Mouse (Mus musculus): ENCODE data around the gene Gstcd. TPM values are rescaled to one million over a fixed set of nuclear protein-coding genes. Genes with fewer than 3 reads are reported as not detected.
A peak's percentile ranks its signal among the peaks of the same experiment; 100 is the strongest.

Gene Gstcd
- polyA plus RNA-seq, 2 experiments: 8.0 to 15.1 TPM

DNA sequence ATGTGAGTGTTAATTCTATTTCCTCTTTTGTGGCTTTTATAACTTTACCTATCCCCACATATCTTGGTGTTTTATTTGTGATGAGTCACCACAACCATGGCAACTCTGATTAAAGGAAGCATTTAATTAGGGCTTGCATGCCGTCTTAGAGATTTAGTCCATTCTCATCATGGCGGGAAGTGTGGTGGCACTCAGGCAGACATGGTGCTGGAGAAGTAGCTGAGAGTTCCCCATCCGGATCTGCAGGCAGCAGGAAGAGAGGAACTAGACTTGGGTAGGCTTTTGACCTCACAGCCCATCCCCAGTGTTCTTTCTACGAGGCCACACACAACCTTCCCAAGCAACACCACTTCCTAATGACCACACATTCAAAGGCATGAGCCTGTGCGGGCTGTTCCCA is 125.6 kb downstream of the Gstcd start:
- ATAC-seq (ENCODE audit: low FRiP score, low read depth) (no peak), DNase-seq (ENCODE audit: low spot score) (no peak)
- no peaks in the 10 kb centered on the region for H3K9me3 ChIP-seq (ENCODE audit: control insufficient read depth, low read length)
- H3K27ac ChIP-seq (replicated peaks; ENCODE audit: low read depth, low read length): no peak overlapping the region
- H3K4me3 ChIP-seq (replicated peaks; ENCODE audit: low read length): no peak overlapping the region
- H3K27me3 ChIP-seq (ENCODE audit: control insufficient read depth, insufficient read depth, low read length): no peaks in the 10 kb centered on the region
- WGBS: 73% methylated on average over 5 of the region's 5 CpGs
- H3K4me1 ChIP-seq (ENCODE audit: control insufficient read depth, insufficient read depth, low read length): no peaks in the 10 kb centered on the region
- no peaks in the 10 kb centered on the region for H3K36me3 ChIP-seq (ENCODE audit: control insufficient read depth, insufficient read depth, low read length)
- TF ChIP-seq POLR2A (IDR thresholded peaks at IDR 0.05; ENCODE audit: borderline replicate concordance, extremely low read depth, insufficient read depth, insufficient read length): no peak
- H3K4me2 ChIP-seq (replicated peaks; ENCODE audit: low read depth, low read length, severe bottlenecking): no peak overlapping the region
- H3K9ac ChIP-seq (ENCODE audit: low read depth, low read length, severe bottlenecking): no peak overlapping the region

DNA sequence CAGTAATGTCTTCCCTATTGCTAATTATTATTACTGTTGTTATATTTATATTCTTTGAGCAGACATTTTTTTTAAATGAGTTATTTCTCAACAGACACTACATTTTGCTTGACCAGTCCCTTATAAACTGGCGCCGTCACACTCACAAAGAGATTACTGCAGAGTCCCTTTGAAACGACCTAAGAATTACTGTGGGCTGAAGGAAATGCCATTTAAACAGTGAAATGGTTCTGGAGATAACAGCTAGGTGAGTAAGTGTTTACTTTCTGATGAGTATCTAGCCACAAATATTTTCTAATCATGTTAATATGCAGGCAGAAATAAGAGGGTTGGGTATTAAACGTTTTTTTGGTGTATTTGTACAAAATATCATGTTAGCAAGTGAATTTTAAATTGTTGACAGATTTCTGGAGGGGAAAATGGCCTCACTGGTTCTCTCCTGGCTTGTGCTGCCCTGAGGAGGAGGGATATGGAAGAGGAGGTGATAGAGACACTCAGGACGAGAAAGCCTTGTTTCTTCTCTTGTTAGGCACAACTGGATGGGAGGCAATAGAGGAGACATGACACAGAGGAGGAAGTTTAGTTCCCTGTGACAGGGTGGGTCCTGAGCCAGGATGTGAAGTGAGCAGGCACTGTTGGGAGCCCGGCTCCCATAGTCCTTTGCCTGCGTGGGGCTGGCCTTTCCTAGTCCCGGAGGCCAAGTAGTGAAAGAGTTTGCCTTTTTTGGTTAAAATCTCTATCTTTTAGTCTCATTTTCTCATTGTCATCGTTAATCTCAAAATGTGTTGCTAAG is 126.9 kb downstream of the Gstcd start:
- Histone ChIP-seq H3K4me1 (ENCODE audit: control insufficient read depth, insufficient read depth, low read length) (no peaks in the 10 kb centered on the region), H3K27ac (replicated peaks; ENCODE audit: low read depth, low read length) (no peak overlapping the region), H3K9me3 (ENCODE audit: control insufficient read depth, low read length) (no peaks in the 10 kb centered on the region), H3K27me3 (ENCODE audit: control insufficient read depth, insufficient read depth, low read length) (no peaks in the 10 kb centered on the region), H3K4me3 (replicated peaks; ENCODE audit: low read length) (no peak overlapping the region), H3K9ac (ENCODE audit: low read depth, low read length, severe bottlenecking) (no peak overlapping the region), H3K36me3 (ENCODE audit: control insufficient read depth, insufficient read depth, low read length) (no peaks in the 10 kb centered on the region), H3K4me2 (replicated peaks; ENCODE audit: low read depth, low read length, severe bottlenecking) (no peak overlapping the region)
- ATAC-seq (ENCODE audit: low FRiP score, low read depth) (no peak), DNase-seq (ENCODE audit: low spot score) (no peak)
- TF ChIP-seq POLR2A (IDR thresholded peaks at IDR 0.05; ENCODE audit: borderline replicate concordance, extremely low read depth, insufficient read depth, insufficient read length): no peak
- 66% methylated on average over 9 of the region's 9 CpGs for WGBS

DNA sequence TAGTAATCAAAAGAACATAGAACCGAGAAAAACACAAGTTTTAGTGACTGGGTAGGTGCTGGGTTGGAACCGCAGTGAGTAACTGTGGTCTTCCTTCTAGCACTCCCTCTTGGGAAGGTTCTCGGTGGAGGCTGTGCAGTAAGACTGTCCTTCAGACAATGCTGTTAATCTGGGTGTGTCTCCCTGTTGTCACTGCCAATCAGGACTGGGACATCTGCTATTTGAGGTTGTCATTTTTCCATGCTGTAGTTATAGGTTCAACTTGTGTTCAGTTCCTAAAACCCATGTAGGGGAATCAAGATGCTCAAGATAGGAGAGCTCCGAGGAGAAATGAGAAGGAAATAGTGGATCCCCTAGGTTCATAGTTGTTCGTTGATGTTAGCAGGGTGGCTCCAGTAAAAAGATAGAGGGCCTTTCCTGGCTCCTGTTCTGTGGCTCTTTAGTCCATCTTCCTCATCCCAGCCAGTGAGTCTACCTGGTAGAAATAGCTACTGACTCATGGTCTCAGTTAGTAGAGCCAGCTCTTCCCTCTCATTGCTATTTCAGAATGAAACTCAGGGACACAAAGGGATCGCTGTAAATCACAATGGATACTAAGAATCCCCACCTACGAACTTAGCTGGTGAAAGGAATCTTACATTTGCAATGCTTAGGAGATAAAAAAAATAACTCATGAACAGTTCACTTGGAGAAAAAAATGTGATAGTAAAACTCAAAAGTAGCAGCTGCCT is 129.0 kb downstream of the Gstcd start:
- no peaks in the 10 kb centered on the region for H3K27me3 ChIP-seq (ENCODE audit: control insufficient read depth, insufficient read depth, low read length)
- no peaks in the 10 kb centered on the region for H3K4me1 ChIP-seq (ENCODE audit: control insufficient read depth, insufficient read depth, low read length)
- no peaks in the 10 kb centered on the region for H3K36me3 ChIP-seq (ENCODE audit: control insufficient read depth, insufficient read depth, low read length)
- ATAC-seq (ENCODE audit: low FRiP score, low read depth): no peak
- no peak for TF ChIP-seq POLR2A (IDR thresholded peaks at IDR 0.05; ENCODE audit: borderline replicate concordance, extremely low read depth, insufficient read depth, insufficient read length)
- no peak overlapping the region for H3K9ac ChIP-seq (ENCODE audit: low read depth, low read length, severe bottlenecking)
- no peak for DNase-seq (ENCODE audit: low spot score)
- WGBS: 87% methylated on average over 7 of the region's 7 CpGs
- no peak overlapping the region for H3K4me2 ChIP-seq (replicated peaks; ENCODE audit: low read depth, low read length, severe bottlenecking)
- H3K9me3 ChIP-seq (ENCODE audit: control insufficient read depth, low read length): no peaks in the 10 kb centered on the region
- H3K27ac ChIP-seq (replicated peaks; ENCODE audit: low read depth, low read length): no peak overlapping the region
- H3K4me3 ChIP-seq (replicated peaks; ENCODE audit: low read length): no peak overlapping the region

DNA sequence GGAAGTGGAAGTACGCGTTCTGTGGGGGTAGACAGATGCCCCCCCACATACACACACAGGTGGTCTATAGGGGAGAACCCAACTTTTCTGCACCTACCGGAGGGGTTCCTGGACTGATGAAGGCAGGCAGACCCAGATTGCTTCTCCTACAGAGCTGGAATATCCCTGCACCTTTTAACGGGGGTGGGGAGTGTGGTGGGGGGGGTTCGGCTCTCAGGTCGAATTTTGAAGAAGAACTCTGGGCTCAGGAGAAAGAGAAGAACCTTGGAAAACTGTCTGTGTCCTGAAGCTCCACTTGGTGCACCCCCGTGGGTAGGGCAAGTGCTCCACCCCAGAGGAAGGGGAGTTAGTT is 141.3 kb downstream of the Gstcd start:
- no peak overlapping the region for H3K27ac ChIP-seq (replicated peaks; ENCODE audit: low read depth, low read length)
- 10% methylated on average over 7 of the region's 7 CpGs for WGBS
- no peak for DNase-seq (ENCODE audit: low spot score)

DNA sequence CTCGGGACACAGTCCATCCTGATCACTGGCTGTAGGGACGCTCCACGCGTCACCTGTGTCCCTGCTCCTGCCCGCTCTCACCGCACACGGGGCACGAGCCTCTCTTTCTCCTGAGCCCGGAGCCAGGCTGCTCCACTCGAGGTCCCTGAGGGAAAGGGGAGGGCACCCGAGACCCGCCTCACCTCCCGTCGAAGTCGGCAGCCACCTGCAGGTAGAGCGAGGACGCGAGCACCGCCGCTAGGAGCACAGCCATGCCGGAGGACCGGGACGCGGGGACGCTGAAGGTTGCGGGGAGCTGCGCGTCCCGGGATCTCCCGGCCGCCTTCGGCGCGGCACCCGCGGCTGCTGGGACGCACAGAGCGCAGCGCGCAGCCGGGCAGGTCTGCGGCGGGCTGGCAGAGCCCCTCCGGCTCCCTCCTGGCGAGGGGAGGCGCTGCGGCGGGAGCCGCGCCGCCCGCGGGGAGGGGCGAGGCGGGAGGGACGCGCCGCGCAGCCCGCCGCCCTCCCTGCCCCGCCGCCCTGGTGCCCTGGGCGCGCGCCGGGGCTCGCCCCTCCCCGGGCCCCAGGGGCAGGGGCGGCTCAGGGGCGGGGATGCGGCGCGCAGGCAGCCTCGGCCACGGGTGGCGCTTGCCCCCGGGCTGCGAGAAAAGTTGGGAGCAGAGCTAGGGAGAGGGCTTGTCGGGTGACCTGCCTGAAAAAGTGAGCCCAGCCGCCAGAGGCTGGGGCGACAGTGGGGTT is 141.9 kb downstream of the Gstcd start, which contains the start of gene Npnt:
Gene Npnt (minus strand): TSS at position 501 of the 738 bp plus-strand sequence.
- H3K9ac ChIP-seq (ENCODE audit: low read depth, low read length, severe bottlenecking): peak within 1 kb of the TSS; percentile 62
- H3K9me3 ChIP-seq (ENCODE audit: control insufficient read depth, low read length): no peaks in the 10 kb centered on the region
- peak within 1 kb of the TSS; percentile 99 for H3K4me2 ChIP-seq (replicated peaks; ENCODE audit: low read depth, low read length, severe bottlenecking)
- WGBS: under 1% methylated on average over 39 of the region's 82 CpGs
- no peaks in the 10 kb centered on the region; the same call in 1 of the 2 replicates for H3K27me3 ChIP-seq (ENCODE audit: control insufficient read depth, insufficient read depth, low read length)
- no peak within 1 kb of the TSS for H3K27ac ChIP-seq (replicated peaks; ENCODE audit: low read depth, low read length)
- H3K4me1 ChIP-seq (ENCODE audit: control insufficient read depth, insufficient read depth, low read length): peaks cover 3% of the 10 kb centered on the region; the same call in 1 of the 2 replicates
- H3K4me3 ChIP-seq (replicated peaks; ENCODE audit: low read length): peak within 1 kb of the TSS; percentile 64
- DNase-seq (ENCODE audit: low spot score): peak; percentile 30
- peak; percentile 82 for ATAC-seq (ENCODE audit: low FRiP score, low read depth)
- TF ChIP-seq POLR2A (IDR thresholded peaks at IDR 0.05; ENCODE audit: borderline replicate concordance, extremely low read depth, insufficient read depth, insufficient read length): no peak
- no peaks in the 10 kb centered on the region for H3K36me3 ChIP-seq (ENCODE audit: control insufficient read depth, insufficient read depth, low read length)

More for the DNA sequence above, 141.3 kb downstream of the Gstcd start:
- ATAC-seq (ENCODE audit: low FRiP score, low read depth): no peak; the same call in 1 of the 2 replicates
- Histone ChIP-seq H3K4me2 (replicated peaks; ENCODE audit: low read depth, low read length, severe bottlenecking) (peak overlapping the region; percentile 99), H3K9ac (ENCODE audit: low read depth, low read length, severe bottlenecking) (peak overlapping the region; percentile 62), H3K9me3 (ENCODE audit: control insufficient read depth, low read length) (no peaks in the 10 kb centered on the region), H3K4me3 (replicated peaks; ENCODE audit: low read length) (peak overlapping the region; percentile 64), H3K36me3 (ENCODE audit: control insufficient read depth, insufficient read depth, low read length) (no peaks in the 10 kb centered on the region), H3K27me3 (ENCODE audit: control insufficient read depth, insufficient read depth, low read length) (no peaks in the 10 kb centered on the region; the same call in 1 of the 2 replicates), H3K4me1 (ENCODE audit: control insufficient read depth, insufficient read depth, low read length) (no peaks in the 10 kb centered on the region)
- no peak for TF ChIP-seq POLR2A (IDR thresholded peaks at IDR 0.05; ENCODE audit: borderline replicate concordance, extremely low read depth, insufficient read depth, insufficient read length)
